Mouse (Mus musculus): ENCODE data around the gene Hba-x.

DNA sequence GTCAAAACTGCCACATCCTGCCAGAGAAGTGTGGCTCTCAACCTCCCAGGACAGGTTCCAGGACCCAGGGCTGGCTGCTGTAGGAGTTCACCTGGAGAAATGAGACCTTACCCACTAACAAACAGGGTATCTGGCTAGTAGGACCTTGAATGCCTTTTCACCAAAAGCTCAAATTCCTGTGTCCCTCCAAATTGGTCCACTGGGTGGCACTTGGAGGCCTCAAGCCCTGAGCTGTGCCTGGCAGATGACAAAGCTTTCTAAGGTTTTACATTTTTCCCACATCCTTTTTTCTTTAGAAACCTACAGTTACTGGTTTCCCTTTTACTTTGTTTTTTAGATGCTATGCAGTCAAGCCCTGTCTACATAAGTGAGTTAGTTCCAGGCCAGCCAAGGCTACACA, 29.1 kb upstream of the Hba-x start:
- no peak for TF ChIP-seq CTCF (IDR thresholded peaks at IDR 0.05; ENCODE audit: insufficient read depth, low read depth, low read length)
- TF ChIP-seq POLR2A (IDR thresholded peaks at IDR 0.05; ENCODE audit: insufficient read depth, low read depth, low read length): no peak
